Mouse (Mus musculus) kidney, postnatal 0 days (tissue): ENCODE data around the gene Pcbp3. TPM values are rescaled to one million over a fixed set of nuclear protein-coding genes. Genes with fewer than 3 reads are reported as not detected.
"Not testable (repeated sequence)": the region's sequence is repeated elsewhere in the genome, so short reads cannot be mapped to it uniquely, and the experiment has no call there.

Experiments used
- ATAC-seq: fragments of 200-750 bp; cut with Nextera tagmentation; replicated peaks from 2 replicates; pipeline ENCODE4 v1.8.0; 2017; ENCODE audit warnings: low read depth, moderate number of reproducible peaks, moderate TSS enrichment, moderate library complexity; ENCODE audit not compliant: low FRiP score
- DNase-seq: peaks from one replicate; pipeline ENCODE4 v3.0.0-alpha.2; 2016; ENCODE audit warnings: low spot score
- H3K27ac ChIP-seq: fragments of 300-500 bp; sonication (generic); 2 replicates; pipeline ENCODE4 v1.5.1; 2014; ENCODE audit warnings: mild to moderate bottlenecking
- H3K27me3 ChIP-seq: fragments of 300-500 bp; sonication (generic); 2 replicates; pipeline ENCODE4 v1.6.1; 2014; ENCODE audit warnings: low read length, mixed read lengths; ENCODE audit not compliant: insufficient read depth
- H3K36me3 ChIP-seq: fragments of 300-500 bp; sonication (generic); 2 replicates; pipeline ENCODE4 v1.6.1; 2014; ENCODE audit warnings: low read length, mixed read lengths; ENCODE audit not compliant: insufficient read depth
- H3K4me1 ChIP-seq: fragments of 300-500 bp; sonication (generic); replicated peaks from 2 replicates; pipeline ENCODE4 v1.6.1; 2014; ENCODE audit warnings: antibody characterized with exemption, low read length, mixed read lengths; ENCODE audit not compliant: insufficient read depth
- H3K4me2 ChIP-seq: fragments of 300-500 bp; sonication (generic); 2 replicates; pipeline ENCODE4 v1.6.1; 2014; ENCODE audit warnings: mild to moderate bottlenecking, low read length, moderate library complexity, mixed read lengths
- H3K4me3 ChIP-seq: fragments of 300-500 bp; sonication (generic); replicated peaks from 2 replicates; pipeline ENCODE4 v1.5.1; 2014; ENCODE audit warnings: low read depth, low read length
- H3K9ac ChIP-seq: fragments of 300-500 bp; sonication (generic); 2 replicates; pipeline ENCODE4 v1.6.1; 2014; ENCODE audit warnings: low read depth, low read length
- H3K9me3 ChIP-seq: fragments of 300-500 bp; sonication (generic); replicated peaks from 2 replicates; pipeline ENCODE4 v1.6.1; 2016; ENCODE audit warnings: low read length, inconsistent platforms, mixed read lengths
- CTCF ChIP-seq: IDR thresholded peaks from 2 replicates; pipeline ENCODE4 v1.5.1; 2016; ENCODE audit warnings: antibody characterized with exemption, low read depth, mild to moderate bottlenecking, moderate library complexity
- WGBS: fragments of 180-500 bp; shearing (Covaris S2); extraction: QIAGEN DNeasy Blood & Tissue Kit; methylation state at CpG from one replicate; pipeline ENCODE4 v1.1.7; 2014; 5-methylcytosine and 5-hydroxymethylcytosine counted together
- polyA plus RNA-seq: library from polyadenylated mRNA; unstranded; fragments of >200 nt; fragmentation: Nextera tagmentation; extraction: Ambion mirVana; gene quantifications from 2 replicates; pipeline ENCODE4 v1.2.1, GENCODE M21; 2015

Gene Pcbp3
- polyA plus RNA-seq, 1 experiment from 2014 or later = 32.3 TPM

GRCm38 (mm10) chr10:76766196-76766595 lies 195.5 kb downstream of the Pcbp3 start:
- Histone ChIP-seq H3K4me1 (no peaks in the 10 kb centered on the region), H3K4me2 (no peak overlapping the region), H3K9ac (no peak overlapping the region), H3K27me3 (no peaks in the 10 kb centered on the region), H3K4me3 (no peak overlapping the region), H3K9me3 (no peaks in the 10 kb centered on the region), H3K27ac (no peak overlapping the region), H3K36me3 (no peaks in the 10 kb centered on the region)
- no peak for ATAC-seq
- TF ChIP-seq CTCF = no peak
- WGBS = 95% methylated on average over 1 of the region's 1 CpGs
- DNase-seq = no peak

DNA sequence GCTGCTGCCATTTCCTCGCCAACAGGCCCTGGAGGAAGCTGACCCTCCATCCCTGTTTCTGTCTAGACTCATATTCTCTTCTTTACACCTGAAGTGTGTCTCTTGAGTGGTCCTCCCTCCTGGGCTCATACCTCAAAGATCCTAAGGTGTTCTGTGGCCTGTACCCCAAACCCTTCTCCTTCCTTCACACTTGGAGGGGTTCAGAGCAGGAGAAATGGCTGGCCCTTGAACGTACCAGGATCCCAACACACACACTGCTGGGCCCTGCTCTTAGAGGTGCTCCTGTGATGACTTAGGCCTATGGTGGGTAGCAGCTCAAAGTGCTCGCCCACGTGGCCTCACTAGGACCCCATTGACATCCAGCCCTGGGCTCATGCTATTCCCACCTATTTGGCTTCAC lies 196.8 kb downstream of the Pcbp3 start:
- H3K4me1 ChIP-seq = no peaks in the 10 kb centered on the region
- no peak for DNase-seq
- no peak overlapping the region for H3K4me2 ChIP-seq
- no peak overlapping the region for H3K4me3 ChIP-seq
- H3K36me3 ChIP-seq = no peaks in the 10 kb centered on the region
- no peak for TF ChIP-seq CTCF
- H3K9ac ChIP-seq = no peak overlapping the region
- no peaks in the 10 kb centered on the region for H3K27me3 ChIP-seq
- no peak for ATAC-seq
- H3K27ac ChIP-seq = no peak overlapping the region
- WGBS = 98% methylated on average over 4 of the region's 4 CpGs
- H3K9me3 ChIP-seq = no peaks in the 10 kb centered on the region

DNA sequence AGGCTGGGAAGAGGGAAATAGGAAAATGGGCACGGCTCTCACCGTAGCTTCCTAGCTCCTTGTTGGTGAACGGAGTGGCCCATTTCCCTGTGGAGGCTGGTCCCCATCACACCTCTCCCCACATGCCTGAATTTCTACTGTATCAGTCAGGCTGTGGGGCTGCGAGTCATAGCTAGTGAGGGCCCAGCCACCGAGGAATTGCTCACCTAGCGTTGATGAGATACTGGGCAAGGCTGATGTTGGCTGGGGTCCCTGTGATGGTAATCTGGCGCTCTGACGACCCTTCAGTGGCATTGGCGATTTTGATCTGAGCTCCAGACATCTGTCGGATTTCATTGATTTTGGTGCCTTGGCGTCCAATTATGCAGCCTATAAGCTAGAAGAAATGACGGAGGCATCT lies 198.7 kb downstream of the Pcbp3 start:
- H3K27ac ChIP-seq = no peak overlapping the region
- 93% methylated on average over 12 of the region's 12 CpGs for WGBS
- H3K9ac ChIP-seq = no peak overlapping the region
- no peak overlapping the region for H3K4me2 ChIP-seq
- DNase-seq = no peak
- no peaks in the 10 kb centered on the region for H3K27me3 ChIP-seq
- H3K9me3 ChIP-seq = no peaks in the 10 kb centered on the region
- no peak for ATAC-seq
- no peaks in the 10 kb centered on the region for H3K4me1 ChIP-seq
- no peaks in the 10 kb centered on the region for H3K36me3 ChIP-seq
- no peak overlapping the region for H3K4me3 ChIP-seq
- TF ChIP-seq CTCF = no peak

DNA sequence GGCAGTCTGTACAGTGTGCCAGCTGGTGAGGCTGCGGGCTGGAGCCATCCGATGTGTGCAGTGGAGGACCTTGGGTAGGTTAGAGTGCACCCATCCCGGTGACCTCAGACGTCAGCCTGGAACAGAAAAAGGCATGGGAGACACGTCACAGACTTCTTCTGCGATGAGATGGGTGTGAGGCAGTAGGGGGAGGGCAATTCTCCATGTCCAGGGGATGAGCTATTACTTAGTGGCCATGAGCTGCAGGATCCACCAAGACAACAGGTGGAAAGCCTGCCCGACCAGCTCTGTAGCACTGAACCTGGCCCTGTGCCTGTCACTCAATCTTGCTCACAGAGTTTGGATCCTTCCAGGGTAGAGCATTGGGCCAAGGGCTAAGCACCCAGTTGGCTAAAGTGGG lies 199.3 kb downstream of the Pcbp3 start:
- WGBS = 77% methylated on average over 7 of the region's 7 CpGs
- ATAC-seq (no peak), DNase-seq (no peak)
- Histone ChIP-seq H3K4me1 (no peaks in the 10 kb centered on the region), H3K27me3 (no peaks in the 10 kb centered on the region), H3K9me3 (no peaks in the 10 kb centered on the region), H3K4me2 (no peak overlapping the region), H3K36me3 (no peaks in the 10 kb centered on the region), H3K27ac (no peak overlapping the region), H3K4me3 (no peak overlapping the region), H3K9ac (no peak overlapping the region)
- no peak for TF ChIP-seq CTCF

GRCm38 (mm10) chr10:76759878-76760277 lies 201.8 kb downstream of the Pcbp3 start:
- no peak overlapping the region for H3K9ac ChIP-seq
- H3K9me3 ChIP-seq = no peaks in the 10 kb centered on the region
- ATAC-seq (no peak), DNase-seq (no peak)
- H3K27me3 ChIP-seq = no peaks in the 10 kb centered on the region
- H3K4me3 ChIP-seq = no peak overlapping the region
- no peaks in the 10 kb centered on the region for H3K36me3 ChIP-seq
- H3K4me2 ChIP-seq = no peak overlapping the region
- TF ChIP-seq CTCF = no peak
- WGBS = 85% methylated on average over 5 of the region's 5 CpGs
- H3K27ac ChIP-seq = no peak overlapping the region
- H3K4me1 ChIP-seq = no peaks in the 10 kb centered on the region

DNA sequence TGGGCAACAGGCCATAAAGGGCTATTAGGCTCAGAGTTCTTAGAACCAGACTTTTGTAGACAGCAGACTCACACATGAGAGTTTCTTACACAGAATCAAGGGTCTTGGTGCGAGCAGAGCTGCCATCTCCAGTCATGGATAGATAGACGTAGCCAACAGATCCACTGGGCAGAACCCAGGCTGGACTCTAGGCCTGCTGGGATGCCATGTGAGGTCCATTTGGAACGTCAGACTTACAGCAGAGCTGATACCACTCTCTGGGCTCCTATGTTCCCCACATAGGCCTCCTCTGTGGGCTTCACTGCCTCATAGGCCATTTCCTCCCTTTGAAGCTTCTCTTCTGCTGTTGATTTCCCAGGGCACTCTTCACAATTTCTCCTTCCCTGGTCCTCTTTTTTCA lies 208.0 kb downstream of the Pcbp3 start:
- TF ChIP-seq CTCF = no peak
- no peaks in the 10 kb centered on the region for H3K27me3 ChIP-seq
- no peak overlapping the region for H3K9ac ChIP-seq
- no peak overlapping the region for H3K27ac ChIP-seq
- no peaks in the 10 kb centered on the region for H3K9me3 ChIP-seq
- DNase-seq (no peak), ATAC-seq (no peak)
- WGBS = 85% methylated on average over 3 of the region's 3 CpGs
- H3K4me3 ChIP-seq = no peak overlapping the region
- H3K4me2 ChIP-seq = no peak overlapping the region
- no peaks in the 10 kb centered on the region for H3K36me3 ChIP-seq
- no peaks in the 10 kb centered on the region for H3K4me1 ChIP-seq

- not testable (repeated sequence) for H3K4me1 ChIP-seq, H3K4me2 ChIP-seq, DNase-seq, H3K36me3 ChIP-seq, ATAC-seq, H3K4me3 ChIP-seq, H3K27ac ChIP-seq, H3K9me3 ChIP-seq, H3K27me3 ChIP-seq, H3K9ac ChIP-seq
- WGBS = 32% methylated on average over 11 of the region's 11 CpGs
These were observed 217.4 kb downstream of the Pcbp3 start for GRCm38 (mm10) chr10:76744267-76744666.
